Mouse (Mus musculus): Measurements from ENCODE around the gene Ccdc113.

GRCm38 (mm10) chr8:95547931-95548330 is 14.0 kb downstream of the Ccdc113 start:
- TF ChIP-seq SIN3A (IDR thresholded peaks at IDR 0.05; ENCODE audit: low read length) = no peak
- TF ChIP-seq CHD2 (IDR thresholded peaks at IDR 0.05; ENCODE audit: low read length) = no peak
- no peak for TF ChIP-seq ELF1 (IDR thresholded peaks at IDR 0.05; ENCODE audit: low read depth, low read length)
- TF ChIP-seq CTCF (conservative IDR thresholded peaks at IDR 0.05 in 1 of 2, IDR thresholded peaks at IDR 0.05 in 1 of 2; ENCODE audit: low read depth in 2 of 2, low read length in 2 of 2) = no peak
- no peak for TF ChIP-seq CHD1 (IDR thresholded peaks at IDR 0.05; ENCODE audit: low read depth, low read length)
- no peak for TF ChIP-seq HCFC1 (IDR thresholded peaks at IDR 0.05; ENCODE audit: low read depth, low read length)
- TF ChIP-seq MAZ (IDR thresholded peaks at IDR 0.05; ENCODE audit: low read depth, low read length) = no peak
- TF ChIP-seq RCOR1 (conservative IDR thresholded peaks at IDR 0.05; ENCODE audit: low read depth, low read length) = no peak
- TF ChIP-seq POLR2A (IDR thresholded peaks at IDR 0.05; ENCODE audit: low read depth, low read length) = no peak
- no peak for TF ChIP-seq USF2 (conservative IDR thresholded peaks at IDR 0.05; ENCODE audit: low read depth, low read length)
- no peak for TF ChIP-seq ZKSCAN1 (IDR thresholded peaks at IDR 0.05; ENCODE audit: borderline replicate concordance, low read depth, low read length)

Measured in CH12.LX (cell line).